Mouse (Mus musculus) cerebellum, adult 2 months (tissue): ENCODE results near the gene Cacna1g. TPM values are rescaled to one million over a fixed set of nuclear protein-coding genes. Genes with fewer than 3 reads are reported as not detected.

Experiments
- DNase-seq, 2 experiments: peaks; one replicate each; pipeline ENCODE4 v3.0.0; 2021
- H3K27ac ChIP-seq: fragments of 200-500 bp; 2 replicates; pipeline ENCODE4 v1.5.1; 2012; ENCODE audit warnings: low read length, control low read depth, inconsistent platforms; ENCODE audit not compliant: insufficient read depth
- H3K27me3 ChIP-seq: fragments of 200-500 bp; 2 replicates; pipeline ENCODE4 v1.6.1; 2012; ENCODE audit warnings: inconsistent platforms, mild to moderate bottlenecking, low read length, moderate library complexity; ENCODE audit not compliant: control insufficient read depth, insufficient read depth
- H3K4me1 ChIP-seq: fragments of 200-500 bp; 2 replicates; pipeline ENCODE4 v1.6.1; 2011; ENCODE audit warnings: low read length; ENCODE audit not compliant: control insufficient read depth, insufficient read depth
- H3K4me3 ChIP-seq: fragments of 200-500 bp; replicated peaks from 2 replicates; pipeline ENCODE3; 2011; ENCODE audit warnings: mild to moderate bottlenecking, low read depth, low read length, control low read depth; ENCODE audit not compliant: insufficient read depth
- CTCF ChIP-seq: fragments of 200-500 bp; IDR thresholded peaks from 2 replicates; pipeline ENCODE4 v1.5.1; 2011; ENCODE audit warnings: low read depth, mild to moderate bottlenecking, control low read depth, low read length, moderate library complexity, borderline replicate concordance; ENCODE audit not compliant: insufficient read depth
- POLR2A ChIP-seq: fragments of 200-500 bp; IDR thresholded peaks from 2 replicates; pipeline ENCODE4 v1.6.1; 2011; ENCODE audit warnings: low read length, control low read depth, borderline replicate concordance; ENCODE audit not compliant: insufficient read depth
- WGBS: fragments of 180-500 bp; shearing (Covaris S2); methylation state at CpG from one replicate; pipeline ENCODE4 v1.1.7; 2018; 5-methylcytosine and 5-hydroxymethylcytosine counted together
- polyA plus RNA-seq: library from polyadenylated mRNA; depleted of rRNA; stranded (reverse); fragments of >200 nt; gene quantifications from 2 replicates; pipeline ENCODE4 v1.2.3, GENCODE M21; 2012

Cacna1g gene
- polyA plus RNA-seq, 1 experiment: 199 TPM

DNA sequence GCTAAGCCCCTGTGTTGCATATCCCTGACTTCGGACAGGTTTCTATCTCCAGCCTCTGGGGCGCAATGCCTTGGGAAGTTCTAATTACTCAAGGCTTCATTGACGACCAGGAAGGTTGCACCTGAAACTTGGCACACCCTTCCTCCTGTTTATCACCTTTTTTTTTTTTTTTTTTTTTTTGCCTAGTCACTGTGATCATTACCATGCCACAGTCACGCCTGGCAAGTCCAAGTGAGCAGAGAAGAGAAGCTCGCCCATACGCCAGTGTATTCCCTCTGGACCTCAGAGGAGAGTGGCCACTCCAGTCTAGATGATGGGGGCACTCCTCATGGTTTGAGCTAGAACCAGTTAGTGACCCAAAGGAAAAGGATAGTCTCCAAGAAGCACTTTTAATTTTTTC, 83.2 kb downstream of the Cacna1g start:
- WGBS: 89% methylated on average over 6 of the region's 6 CpGs
- no peak for DNase-seq
- Histone ChIP-seq H3K27ac (no peak overlapping the region), H3K4me3 (no peak overlapping the region), H3K27me3 (no peaks in the 10 kb centered on the region), H3K4me1 (peaks cover 15% of the 10 kb centered on the region)
- TF ChIP-seq POLR2A: no peak
- no peak for TF ChIP-seq CTCF

DNA sequence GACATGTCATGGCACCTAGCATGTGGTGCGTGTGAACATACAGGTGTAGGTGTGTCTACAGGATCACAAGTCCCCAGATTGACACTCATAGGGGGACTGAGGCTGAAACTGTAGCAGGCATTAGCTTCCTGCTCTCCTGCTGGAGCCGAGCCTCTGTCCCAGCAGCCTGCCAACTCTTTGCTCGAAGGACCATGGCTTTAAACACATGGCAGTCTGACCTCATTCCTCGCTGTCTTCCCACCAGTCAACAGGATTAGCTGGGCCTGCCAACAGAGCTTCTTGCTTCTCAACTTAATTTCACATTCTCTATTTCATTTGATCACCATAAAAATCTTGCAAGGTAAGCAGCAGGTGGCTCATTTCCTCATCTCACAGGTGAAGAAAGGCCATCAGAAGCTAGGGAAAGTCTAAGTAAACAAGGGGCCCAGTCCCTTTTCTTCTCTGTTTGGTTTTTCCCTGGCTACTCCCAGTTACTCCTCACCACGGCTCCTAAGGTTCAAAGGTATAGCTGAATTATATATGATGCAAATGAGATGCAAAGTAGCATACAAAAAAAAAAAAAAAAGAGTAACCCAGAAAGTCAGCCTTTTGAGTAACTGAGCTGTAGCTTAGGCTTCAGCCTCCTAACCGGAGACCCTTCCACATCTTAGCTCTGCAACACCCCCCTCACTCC, 84.1 kb downstream of the Cacna1g start:
- peak; percentile 69 to 84 for DNase-seq
- H3K27ac ChIP-seq: no peak overlapping the region
- H3K27me3 ChIP-seq: no peaks in the 10 kb centered on the region
- no peak overlapping the region for H3K4me3 ChIP-seq
- H3K4me1 ChIP-seq: peaks cover 24% of the 10 kb centered on the region
- WGBS: 38% methylated on average over 6 of the region's 6 CpGs
- TF ChIP-seq POLR2A: no peak
- TF ChIP-seq CTCF: no peak

DNA sequence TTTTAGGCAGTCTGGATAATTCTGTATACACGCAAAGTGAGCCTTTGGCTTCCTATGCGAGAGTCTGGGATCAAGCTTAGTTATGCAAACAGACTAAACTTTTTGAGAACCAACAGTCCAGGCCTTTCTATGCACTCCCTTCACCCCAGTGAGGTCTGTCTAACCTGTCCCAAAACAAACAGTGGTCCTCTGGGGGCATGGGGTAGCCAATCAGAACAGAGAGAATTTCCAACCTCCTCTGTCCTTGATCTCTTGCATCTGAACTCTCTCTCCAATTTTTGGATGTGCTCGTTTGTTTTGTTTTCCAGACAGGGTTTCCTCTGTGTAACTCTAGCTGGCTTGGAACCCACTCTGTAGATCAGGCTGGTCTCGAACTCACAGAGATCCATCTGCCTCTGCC, 85.0 kb downstream of the Cacna1g start:
- Histone ChIP-seq H3K4me1 (peaks cover 26% of the 10 kb centered on the region), H3K27me3 (no peaks in the 10 kb centered on the region), H3K4me3 (no peak overlapping the region), H3K27ac (no peak overlapping the region)
- no peak for TF ChIP-seq CTCF
- TF ChIP-seq POLR2A: no peak
- DNase-seq: no peak
- WGBS: 95% methylated on average over 4 of the region's 4 CpGs

DNA sequence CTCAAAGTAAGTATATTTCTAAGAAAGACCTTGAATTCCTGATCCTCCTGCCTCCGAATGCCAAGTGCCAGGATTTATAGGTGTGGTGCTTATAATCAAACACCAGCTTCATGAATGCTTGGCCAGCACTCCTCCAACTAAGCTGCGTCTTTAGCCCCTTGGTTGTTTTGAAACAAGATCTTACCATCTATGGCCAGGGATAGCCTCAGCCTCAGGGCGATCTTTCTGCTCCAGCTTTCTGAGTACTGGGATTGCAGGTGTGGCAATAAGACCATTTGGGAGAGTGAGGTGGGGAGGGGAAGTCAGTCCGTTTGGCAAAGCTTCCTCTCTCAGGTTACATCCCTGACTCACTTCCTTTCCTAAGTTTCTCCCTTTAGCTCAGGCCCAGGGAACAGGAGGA, 86.2 kb downstream of the Cacna1g start:
- DNase-seq: no peak
- no peak overlapping the region for H3K4me3 ChIP-seq
- H3K4me1 ChIP-seq: peaks cover 26% of the 10 kb centered on the region
- H3K27me3 ChIP-seq: no peaks in the 10 kb centered on the region
- no peak overlapping the region for H3K27ac ChIP-seq
- WGBS: 93% methylated on average over 4 of the region's 4 CpGs
- TF ChIP-seq POLR2A (no peak), CTCF (no peak)

DNA sequence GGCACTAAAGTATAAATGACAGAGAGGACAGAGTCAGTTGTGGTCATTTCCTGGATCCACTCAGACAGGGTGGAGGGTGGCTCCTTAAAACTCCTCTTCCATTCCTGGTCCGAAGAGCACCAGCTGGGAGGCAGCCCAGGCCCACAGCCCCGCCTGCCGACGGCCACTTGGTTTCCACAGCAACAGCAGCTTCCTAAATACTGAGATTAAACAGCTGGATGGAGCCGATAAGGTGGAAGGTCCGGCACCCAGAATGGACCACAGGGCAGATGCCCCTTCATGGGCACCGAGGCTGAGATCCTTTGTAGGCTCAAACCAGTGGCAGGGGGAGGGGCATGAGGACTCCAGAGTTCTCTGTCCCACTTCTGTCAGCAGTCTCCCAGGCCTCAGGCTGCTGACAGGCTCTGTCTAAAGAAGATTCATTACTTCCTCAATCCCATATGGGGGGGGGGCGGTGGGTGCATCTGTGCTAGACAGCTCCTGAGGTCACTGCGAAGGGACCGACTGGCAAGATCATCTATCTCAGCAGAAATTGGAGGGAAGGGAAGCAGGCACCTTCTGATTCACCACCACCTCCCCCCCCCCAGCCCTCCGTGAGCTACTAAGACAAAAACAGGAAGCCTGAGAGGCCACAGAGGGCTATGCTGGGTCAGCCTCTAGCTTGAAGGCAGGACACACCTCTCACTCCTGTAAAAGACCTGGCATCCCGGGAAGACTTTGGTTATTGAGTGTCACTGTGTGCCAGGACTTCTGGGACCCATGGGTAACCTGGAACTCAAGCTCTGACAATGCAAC, 87.8 kb downstream of the Cacna1g start:
- TF ChIP-seq CTCF (no peak), POLR2A (no peak)
- 47% methylated on average over 12 of the region's 12 CpGs for WGBS
- DNase-seq: no peak
- Histone ChIP-seq H3K4me1 (peaks cover 22% of the 10 kb centered on the region), H3K4me3 (no peak overlapping the region), H3K27me3 (no peaks in the 10 kb centered on the region), H3K27ac (no peak overlapping the region)

DNA sequence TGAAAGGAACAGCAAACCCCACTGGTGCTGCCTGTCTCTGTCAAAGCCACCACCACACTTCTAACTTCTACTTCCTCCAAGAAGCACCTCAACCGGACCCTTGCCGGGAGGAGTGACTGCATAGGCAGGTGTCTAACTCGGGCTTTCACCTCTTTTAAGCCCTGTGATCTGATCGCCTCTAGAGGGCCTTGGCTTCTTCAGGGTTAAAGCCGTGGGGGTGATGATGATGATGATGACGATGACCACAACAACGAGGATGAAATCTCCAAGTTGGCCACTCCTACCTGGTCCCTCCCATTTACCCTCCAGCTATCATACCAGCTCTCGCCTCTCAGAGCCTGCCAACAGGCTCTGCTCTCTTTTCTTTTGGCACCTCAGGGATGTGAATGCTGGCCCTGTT, 94.3 kb downstream of the Cacna1g start:
- WGBS: 77% methylated on average over 8 of the region's 8 CpGs
- no peak overlapping the region for H3K4me3 ChIP-seq
- TF ChIP-seq CTCF (no peak), POLR2A (no peak)
- no peak for DNase-seq
- H3K4me1 ChIP-seq: peaks cover 3% of the 10 kb centered on the region; the same call in 1 of the 2 replicates
- H3K27me3 ChIP-seq: no peaks in the 10 kb centered on the region
- no peak overlapping the region for H3K27ac ChIP-seq

DNA sequence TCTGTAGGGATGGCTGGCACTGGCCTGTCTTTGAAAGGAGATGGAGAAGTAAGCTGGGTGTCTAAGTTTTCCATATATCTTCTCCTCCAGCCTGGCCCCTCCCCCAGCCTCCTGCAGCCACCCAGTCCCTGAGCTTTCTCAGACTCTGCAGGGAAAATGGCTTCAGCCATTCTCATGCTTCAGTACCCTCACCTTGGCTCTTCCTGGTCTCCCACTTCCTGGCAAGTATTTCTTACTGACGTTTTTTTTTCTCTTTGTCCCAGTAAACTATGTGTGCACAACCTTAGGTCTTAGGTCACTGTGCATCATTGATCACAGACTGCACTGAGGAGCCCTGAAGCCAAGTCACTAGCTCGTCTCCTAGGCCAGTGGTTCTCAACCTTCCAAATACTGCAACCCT, 94.9 kb downstream of the Cacna1g start:
- TF ChIP-seq CTCF (no peak), POLR2A (no peak)
- 52% methylated on average over 2 of the region's 2 CpGs for WGBS
- no peak overlapping the region for H3K4me3 ChIP-seq
- no peak overlapping the region for H3K27ac ChIP-seq
- peaks cover 10% of the 10 kb centered on the region; the same call in 1 of the 2 replicates for H3K4me1 ChIP-seq
- H3K27me3 ChIP-seq: no peaks in the 10 kb centered on the region
- DNase-seq: no peak

DNA sequence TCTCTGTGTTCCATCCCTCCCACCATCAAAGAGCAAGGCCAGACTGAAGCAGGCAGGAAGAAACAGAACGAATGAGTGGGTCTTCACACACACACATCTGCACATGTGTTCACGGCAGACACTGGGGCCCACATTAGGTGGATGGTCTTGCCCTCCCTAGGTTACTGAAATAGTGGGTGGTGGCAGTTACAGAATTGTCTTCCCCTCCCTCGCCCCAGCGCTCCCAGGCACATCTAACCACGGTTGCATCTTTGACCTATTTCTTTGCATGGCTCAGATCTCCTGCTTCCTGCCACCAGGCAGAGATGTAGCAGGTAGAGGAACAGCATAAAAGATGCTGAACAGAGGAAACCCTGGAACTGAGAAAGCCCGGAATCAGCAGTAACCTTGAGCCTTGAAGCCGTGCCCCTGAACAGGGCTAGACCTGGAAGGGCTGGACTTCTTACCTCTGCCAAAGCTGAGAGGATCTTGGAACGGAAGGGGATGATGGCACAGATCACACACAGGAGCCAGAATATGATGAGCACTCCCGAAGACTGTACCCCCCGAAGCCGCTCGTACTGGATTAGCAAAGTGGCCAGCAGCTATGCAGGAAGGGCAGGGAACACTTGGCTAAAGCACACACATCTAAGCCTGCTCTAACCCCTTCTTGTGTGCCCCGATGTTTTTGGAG, 99.6 kb downstream of the Cacna1g start:
- no peak overlapping the region for H3K4me3 ChIP-seq
- no peak overlapping the region for H3K27ac ChIP-seq
- DNase-seq: peak; percentile 42 to 52
- peaks cover 15% of the 10 kb centered on the region; the same call in 1 of the 2 replicates for H3K4me1 ChIP-seq
- 35% methylated on average over 13 of the region's 13 CpGs for WGBS
- no peak for TF ChIP-seq POLR2A
- no peak for TF ChIP-seq CTCF
- H3K27me3 ChIP-seq: no peaks in the 10 kb centered on the region
